Mouse (Mus musculus): ENCODE data around the gene Ftsj1. TPM values are rescaled to one million over a fixed set of nuclear protein-coding genes. Genes with fewer than 3 reads are reported as not detected.

Gene Ftsj1
- polyA plus RNA-seq, 1 experiment from 2014 or later, result 42.2 TPM

- Histone ChIP-seq H3K27me3 (replicated peaks) (no peaks in the 10 kb centered on the region), H3K36me3 (peaks cover 5% of the 10 kb centered on the region; the same call in 1 of the 2 replicates), H3K9ac (peak overlapping the region; percentile 82), H3K4me2 (peak overlapping the region; percentile 79), H3K9me3 (replicated peaks) (no peaks in the 10 kb centered on the region), H3K27ac (peak overlapping the region; percentile 80), H3K4me3 (peak overlapping the region; percentile 73), H3K4me1 (peaks cover 9% of the 10 kb centered on the region)
- no peak for ATAC-seq
- WGBS (ENCODE audit: insufficient replicate concordance), result 10% methylated on average over 10 of the region's 13 CpGs
Measured at GRCm38 (mm10) chrX:8192126-8192639, 60.0 kb downstream of the Ftsj1 start.

Other genes with a start within 250 kb of the Ftsj1 start
- gene Glod5, start 233.9 kb downstream of the Ftsj1 start, polyA plus RNA-seq (2016; fragmentation: Nextera tagmentation; extraction: Ambion mirVana), result 0.25 TPM in 1 of 2 replicates, not detected in the other
- gene Suv39h1, start 177.6 kb downstream of the Ftsj1 start, polyA plus RNA-seq (2016; fragmentation: Nextera tagmentation; extraction: Ambion mirVana), result 57.1 and 57.5 TPM in 2 replicates
- 3.2 and 3.5 TPM in 2 replicates for gene Was, start 161.9 kb downstream of the Ftsj1 start, polyA plus RNA-seq (2016; fragmentation: Nextera tagmentation; extraction: Ambion mirVana)
- gene Wdr13, start 119.5 kb downstream of the Ftsj1 start, polyA plus RNA-seq (2016; fragmentation: Nextera tagmentation; extraction: Ambion mirVana), result 9.4 and 9.9 TPM in 2 replicates
- gene Rbm3, start 106.5 kb downstream of the Ftsj1 start, polyA plus RNA-seq (2016; fragmentation: Nextera tagmentation; extraction: Ambion mirVana), result 351 and 363 TPM in 2 replicates
- 6.7 and 7.0 TPM in 2 replicates for gene Tbc1d25, start 76.2 kb downstream of the Ftsj1 start, polyA plus RNA-seq (2016; fragmentation: Nextera tagmentation; extraction: Ambion mirVana)
- gene Ebp, start 58.9 kb downstream of the Ftsj1 start, polyA plus RNA-seq (2016; fragmentation: Nextera tagmentation; extraction: Ambion mirVana), result 58.3 and 59.8 TPM in 2 replicates
- gene Porcn, start 45.9 kb downstream of the Ftsj1 start, polyA plus RNA-seq (2016; fragmentation: Nextera tagmentation; extraction: Ambion mirVana), result 1.2 and 1.4 TPM in 2 replicates
- 75.0 and 77.7 TPM in 2 replicates for gene Slc38a5, start 18.7 kb upstream of the Ftsj1 start, polyA plus RNA-seq (2016; fragmentation: Nextera tagmentation; extraction: Ambion mirVana)
- gene Ssxb10, start 75.0 kb upstream of the Ftsj1 start, polyA plus RNA-seq (2016; fragmentation: Nextera tagmentation; extraction: Ambion mirVana), result not detected in 2 replicates
- gene Ssxb9, start 114.6 kb upstream of the Ftsj1 start, polyA plus RNA-seq (2016; fragmentation: Nextera tagmentation; extraction: Ambion mirVana), result not detected in 2 replicates
- not detected in 2 replicates for gene Ssxb1, start 160.9 kb upstream of the Ftsj1 start, polyA plus RNA-seq (2016; fragmentation: Nextera tagmentation; extraction: Ambion mirVana)
- not detected in 2 replicates for gene Ssxb2, start 209.3 kb upstream of the Ftsj1 start, polyA plus RNA-seq (2016; fragmentation: Nextera tagmentation; extraction: Ambion mirVana)